Mouse (Mus musculus): ENCODE measurements around the gene Figla.

- TF ChIP-seq EP300 (IDR thresholded peaks at IDR 0.05; ENCODE audit: low read depth) = no peak
- no peak for TF ChIP-seq CTCF (IDR thresholded peaks at IDR 0.05; ENCODE audit: low read depth)
Measured at GRCm38 (mm10) chr6:86040140-86040539, 24.2 kb downstream of the Figla start.

All from heart, postnatal 0 days (tissue).